Mouse (Mus musculus): Measurements from ENCODE around the gene Ifit3. TPM values are rescaled to one million over a fixed set of nuclear protein-coding genes. Genes with fewer than 3 reads are reported as not detected.
"Not testable (repeated sequence)": the region's sequence is repeated elsewhere in the genome, so short reads cannot be mapped to it uniquely, and the experiment has no call there.

Gene Ifit3
- polyA plus RNA-seq (2017; shearing (Covaris generic)) = 10 to 100 TPM; 19.4 to 35.1 (median 26.7) TPM

GRCm38 (mm10) chr19:34583126-34583766 is at the start of gene Ifit3:
Gene Ifit3, plus strand, starts transcription at chr19:34583531.
- ATAC-seq = peak; percentile 75

DNA sequence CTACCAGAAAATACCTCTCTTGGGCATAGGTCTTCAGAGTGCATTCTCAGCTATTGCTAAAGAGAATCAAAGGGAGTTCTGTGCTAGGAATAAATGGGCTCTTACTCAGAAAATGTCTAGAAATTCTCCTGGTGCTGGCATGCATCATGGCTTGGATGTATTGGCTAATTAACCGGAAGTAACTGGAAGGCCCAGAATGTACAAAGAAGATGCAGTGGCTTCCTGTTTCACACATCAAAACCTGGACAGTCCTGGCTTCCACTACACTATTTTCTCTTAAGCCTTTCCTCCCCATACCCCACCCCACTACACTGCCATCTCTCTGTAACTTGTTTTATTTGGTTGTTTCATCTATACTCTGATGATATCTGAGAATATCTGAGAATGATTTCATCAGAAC is 43.9 kb upstream of the Ifit3 start:
- ATAC-seq = no peak

DNA sequence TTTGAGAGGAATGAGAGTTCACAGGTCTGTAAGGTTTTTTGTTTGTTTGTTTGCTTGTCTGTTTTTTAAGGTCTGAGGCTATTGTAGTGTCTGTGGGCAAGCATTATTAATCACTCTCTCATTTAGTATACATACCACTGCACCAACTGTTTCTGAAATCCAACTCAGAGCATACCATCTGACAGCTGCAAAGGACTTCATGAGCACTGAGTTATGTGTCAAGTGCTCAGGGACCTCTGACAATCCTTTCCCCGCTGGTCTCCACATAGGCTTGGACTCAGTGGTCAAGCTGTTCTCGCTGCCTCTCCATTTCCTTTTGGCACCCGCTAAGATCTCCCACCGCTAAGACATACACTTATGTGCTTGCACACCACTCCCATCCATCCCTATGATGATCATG is 37.1 kb upstream of the Ifit3 start:
- ATAC-seq = no peak

DNA sequence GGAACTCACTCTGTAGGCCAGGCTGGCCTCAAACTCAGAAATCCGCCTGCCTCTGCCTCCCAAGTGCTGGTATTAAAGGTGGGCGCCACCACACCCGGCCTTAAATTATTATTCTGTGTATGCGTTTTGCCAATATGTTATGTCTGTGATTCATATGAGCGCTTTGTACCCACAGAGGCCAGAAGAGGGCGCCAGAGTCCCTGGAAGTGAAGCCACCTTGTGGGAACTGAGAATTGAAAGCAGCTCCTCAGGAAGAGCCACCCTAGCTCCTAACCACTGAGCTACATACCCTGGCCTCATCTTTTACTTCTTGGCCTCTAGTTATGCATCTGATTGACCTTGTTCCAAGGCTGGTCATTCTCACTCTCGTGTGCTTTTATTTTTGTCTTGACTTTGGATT is 35.4 kb upstream of the Ifit3 start:
- peak; percentile 41 for ATAC-seq

DNA sequence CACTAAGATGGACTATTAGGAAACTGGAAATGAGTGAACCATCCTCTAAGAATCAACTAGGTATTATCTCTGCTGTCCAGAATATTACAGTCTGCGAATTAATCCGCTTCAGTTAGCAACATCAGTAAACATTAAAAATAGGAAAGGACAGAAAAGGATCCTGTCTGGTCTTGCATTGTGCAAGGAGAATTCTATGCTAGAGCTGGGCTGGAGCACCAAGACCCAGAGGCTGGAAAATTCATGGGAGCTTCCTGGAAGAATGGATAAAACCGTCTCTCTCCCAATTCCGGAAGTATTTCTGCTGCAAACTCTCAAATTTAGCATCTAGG is 33.2 kb upstream of the Ifit3 start:
- ATAC-seq = peak; percentile 3

DNA sequence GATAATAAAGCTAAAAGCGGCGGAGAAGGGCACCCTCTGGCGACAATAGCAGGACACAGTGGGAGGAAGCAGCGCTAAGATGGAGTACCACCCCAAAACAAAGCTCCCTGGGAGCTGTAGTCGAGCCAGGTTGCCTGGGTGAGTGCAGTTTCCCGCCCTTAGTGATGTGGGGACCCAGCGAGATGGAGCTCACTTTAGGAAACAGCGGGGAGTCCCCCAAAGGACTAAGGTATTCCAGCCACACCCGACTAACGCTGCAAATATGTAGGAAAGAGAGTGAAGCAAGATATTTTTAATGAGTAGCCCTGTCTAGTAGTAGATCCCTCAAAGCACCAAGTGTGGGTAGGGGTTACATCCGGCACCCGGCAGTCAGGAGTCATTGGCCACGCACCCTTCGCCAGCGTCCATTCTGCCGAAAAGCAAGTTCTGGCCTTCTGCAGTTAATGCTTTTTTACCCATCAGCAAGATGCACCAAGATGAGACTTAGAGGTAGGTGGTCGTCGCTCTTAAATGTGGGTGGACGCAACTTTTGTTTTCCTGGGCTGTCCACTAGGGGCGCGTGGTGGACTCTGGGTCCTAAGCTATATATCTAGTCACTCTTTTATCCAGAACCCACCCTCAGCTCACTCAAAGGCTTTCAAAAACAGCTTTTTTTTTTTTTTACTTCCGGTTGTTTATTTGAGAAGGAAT is 32.7 kb upstream of the Ifit3 start, which contains the start of gene Ifit2:
Gene Ifit2 (plus strand): TSS at position 161 of the 690 bp plus-strand sequence.
- peak; percentile 91 for ATAC-seq

DNA sequence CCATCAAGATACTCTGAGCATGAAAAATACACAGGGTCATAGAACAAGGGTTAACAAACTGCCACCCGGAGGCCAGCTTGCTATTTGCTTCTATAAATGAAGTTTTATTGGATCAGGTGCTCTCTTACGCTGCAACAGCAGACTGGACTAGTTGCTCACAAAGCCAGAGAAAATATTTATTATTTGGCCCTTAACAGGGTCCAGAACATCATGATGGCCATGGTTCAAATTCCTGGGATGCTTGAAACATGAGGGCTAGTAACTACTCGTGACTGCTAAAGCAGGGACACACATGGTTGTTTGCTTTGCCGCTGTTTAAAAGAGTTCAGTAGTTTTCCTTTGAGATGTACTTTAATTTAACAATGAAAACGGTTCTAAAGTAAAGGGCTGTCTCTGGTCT is 31.4 kb upstream of the Ifit3 start:
- no peak for ATAC-seq

DNA sequence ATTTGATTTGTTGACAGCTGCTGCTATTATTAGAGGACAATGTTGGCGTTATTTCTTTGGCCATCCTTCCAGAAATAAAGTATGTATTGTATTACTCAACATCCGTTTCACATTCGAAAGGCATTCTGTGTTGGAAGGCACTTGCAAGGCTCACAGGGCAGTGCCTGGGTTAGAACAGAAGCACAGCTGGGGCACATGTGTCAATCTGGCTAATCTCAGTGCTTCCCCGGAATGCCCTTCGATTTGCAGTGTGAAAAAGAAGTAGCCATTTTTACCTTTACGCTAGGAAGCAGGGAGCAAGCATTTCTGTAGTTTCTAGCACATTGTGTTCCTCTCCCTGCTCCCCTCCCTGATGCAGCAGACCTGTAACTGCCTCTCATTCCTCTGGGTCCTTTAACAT is 30.3 kb upstream of the Ifit3 start:
- no peak for ATAC-seq

DNA sequence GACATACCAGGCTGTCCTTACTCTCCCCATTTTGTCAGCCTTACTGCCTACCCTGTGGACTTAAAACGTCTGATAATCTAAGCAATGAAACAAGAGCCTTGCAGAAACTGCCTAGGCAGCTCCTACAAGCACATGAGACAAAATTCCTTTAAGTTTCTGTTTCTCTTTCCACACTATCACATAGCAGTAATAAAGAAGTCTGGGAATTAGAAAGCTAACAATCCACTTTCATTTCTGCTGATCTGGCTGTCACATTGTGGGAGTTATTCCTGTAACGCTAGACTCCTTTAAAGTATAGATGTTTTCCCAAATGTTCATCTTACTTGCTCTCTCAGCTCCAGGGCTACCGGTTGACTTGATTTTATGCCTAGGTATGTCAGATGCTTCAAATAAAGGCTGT is 29.8 kb upstream of the Ifit3 start:
- ATAC-seq = no peak

DNA sequence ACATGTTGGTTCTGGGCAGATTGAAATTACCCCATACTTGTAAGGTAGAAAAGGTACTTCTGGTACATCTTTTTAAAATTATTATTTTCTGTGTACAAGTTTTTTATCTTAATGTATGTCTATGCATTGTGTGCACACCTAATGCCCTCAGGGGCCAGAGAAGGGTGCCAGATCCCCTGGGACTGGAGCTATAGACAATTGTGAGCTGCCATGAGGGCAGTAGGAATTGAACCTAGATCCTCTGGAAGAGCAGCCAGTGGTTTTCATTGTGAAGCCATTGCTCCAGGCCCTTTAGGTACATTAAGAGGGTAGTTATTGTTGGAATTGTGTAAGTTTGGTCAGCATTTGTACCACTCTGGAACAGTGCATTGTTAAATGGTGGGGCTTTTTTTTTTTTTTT is 29.3 kb upstream of the Ifit3 start:
- ATAC-seq = no peak

- ATAC-seq = no peak
These were observed 26.7 kb upstream of the Ifit3 start for GRCm38 (mm10) chr19:34556621-34557020.

DNA sequence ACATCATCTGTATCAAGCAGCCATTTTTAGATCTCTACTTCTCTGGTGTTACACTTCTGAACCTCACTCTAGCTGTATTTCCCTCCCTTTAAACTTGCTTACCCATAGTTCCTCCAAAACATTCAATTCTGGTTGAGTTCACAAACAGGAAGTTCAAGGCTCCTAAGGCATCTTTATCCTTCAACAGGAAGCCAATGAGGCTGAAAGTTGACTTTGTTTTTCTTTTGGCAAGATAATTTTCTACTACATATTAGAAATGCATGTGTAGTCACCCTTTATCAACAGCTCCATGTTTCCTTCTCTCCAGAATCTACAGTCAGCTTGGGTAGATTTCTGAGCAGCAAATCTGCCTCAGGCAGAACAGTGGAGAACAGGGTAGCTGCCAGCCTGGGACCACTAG is 20.8 kb upstream of the Ifit3 start:
- peak; percentile 54 for ATAC-seq

GRCm38 (mm10) chr19:34566178-34566784 is 17.1 kb upstream of the Ifit3 start:
- ATAC-seq = no peak

- ATAC-seq = no peak
These were observed 14.1 kb upstream of the Ifit3 start for GRCm38 (mm10) chr19:34568988-34569895.

DNA sequence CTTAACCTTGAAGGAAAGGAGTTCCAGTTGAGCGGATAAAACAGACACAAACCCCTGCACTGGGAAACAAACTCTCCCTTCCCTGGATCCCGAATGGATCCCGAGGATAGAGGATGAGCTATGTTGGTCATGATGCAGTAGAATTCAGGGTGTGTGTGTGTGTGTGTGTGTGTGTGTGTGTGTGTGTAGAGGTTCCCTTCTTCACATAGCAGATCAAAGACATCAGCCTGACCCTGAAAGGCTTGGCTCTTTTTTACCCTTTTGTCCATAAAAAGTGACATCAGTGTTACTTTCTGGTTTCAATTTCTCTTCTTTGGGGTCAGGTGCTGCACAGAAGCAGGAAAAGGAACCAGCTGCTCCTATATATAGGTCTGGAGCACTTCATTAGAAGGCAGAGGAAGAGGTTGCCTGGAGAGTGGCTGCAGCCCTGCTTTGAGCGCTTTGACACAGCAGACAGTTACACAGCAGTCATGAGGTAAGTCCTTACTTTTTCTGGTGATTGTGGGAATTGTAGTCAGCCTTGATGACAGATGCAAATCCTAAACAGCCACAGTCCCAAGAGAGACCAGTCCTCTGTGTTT is 13.3 kb upstream of the Ifit3 start:
- no peak for ATAC-seq

- ATAC-seq = no peak
These were observed 12.3 kb upstream of the Ifit3 start for GRCm38 (mm10) chr19:34571080-34571479.

- ATAC-seq = no peak
These were observed 9.7 kb upstream of the Ifit3 start for GRCm38 (mm10) chr19:34573650-34574049.

- ATAC-seq = no peak
These were observed 6.2 kb upstream of the Ifit3 start for GRCm38 (mm10) chr19:34577121-34577520.

- peak; percentile 57 for ATAC-seq
These were observed 635 bp upstream of the Ifit3 start for GRCm38 (mm10) chr19:34582696-34583095.

DNA sequence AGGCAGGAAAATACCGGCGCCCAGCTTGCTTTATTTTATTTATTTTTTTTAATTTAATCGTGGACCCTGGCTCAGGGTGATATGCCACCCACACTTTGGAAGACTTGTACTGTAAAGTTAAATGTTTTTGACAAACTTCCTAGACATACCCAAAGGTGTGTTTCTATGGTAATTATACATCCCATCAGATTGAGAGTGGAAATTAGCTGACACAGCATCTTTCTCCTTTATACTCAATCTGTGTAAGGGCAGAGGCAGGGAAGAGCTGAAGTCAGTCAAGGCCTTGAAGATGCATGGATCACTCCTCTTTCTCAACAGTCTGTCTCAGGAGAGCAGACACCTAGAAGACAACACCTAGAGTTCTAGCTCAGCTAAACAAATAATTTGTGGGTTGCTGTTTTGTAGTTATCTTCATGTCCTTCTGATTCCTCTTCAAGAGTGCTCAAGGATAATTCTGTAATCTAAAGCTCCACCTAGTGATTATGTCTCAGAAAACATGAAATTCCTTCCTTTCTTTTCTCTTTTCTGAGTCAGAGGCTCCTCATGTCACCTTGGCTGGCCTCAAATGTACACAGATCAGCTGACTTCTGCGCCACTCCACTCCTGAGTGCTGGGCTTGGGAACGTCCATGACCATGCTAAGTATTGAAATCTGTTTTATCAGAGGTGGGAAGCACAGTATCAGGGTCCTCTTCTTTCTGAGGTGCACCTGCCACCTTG is 2.6 kb downstream of the Ifit3 start:
- not testable (repeated sequence) for ATAC-seq

DNA sequence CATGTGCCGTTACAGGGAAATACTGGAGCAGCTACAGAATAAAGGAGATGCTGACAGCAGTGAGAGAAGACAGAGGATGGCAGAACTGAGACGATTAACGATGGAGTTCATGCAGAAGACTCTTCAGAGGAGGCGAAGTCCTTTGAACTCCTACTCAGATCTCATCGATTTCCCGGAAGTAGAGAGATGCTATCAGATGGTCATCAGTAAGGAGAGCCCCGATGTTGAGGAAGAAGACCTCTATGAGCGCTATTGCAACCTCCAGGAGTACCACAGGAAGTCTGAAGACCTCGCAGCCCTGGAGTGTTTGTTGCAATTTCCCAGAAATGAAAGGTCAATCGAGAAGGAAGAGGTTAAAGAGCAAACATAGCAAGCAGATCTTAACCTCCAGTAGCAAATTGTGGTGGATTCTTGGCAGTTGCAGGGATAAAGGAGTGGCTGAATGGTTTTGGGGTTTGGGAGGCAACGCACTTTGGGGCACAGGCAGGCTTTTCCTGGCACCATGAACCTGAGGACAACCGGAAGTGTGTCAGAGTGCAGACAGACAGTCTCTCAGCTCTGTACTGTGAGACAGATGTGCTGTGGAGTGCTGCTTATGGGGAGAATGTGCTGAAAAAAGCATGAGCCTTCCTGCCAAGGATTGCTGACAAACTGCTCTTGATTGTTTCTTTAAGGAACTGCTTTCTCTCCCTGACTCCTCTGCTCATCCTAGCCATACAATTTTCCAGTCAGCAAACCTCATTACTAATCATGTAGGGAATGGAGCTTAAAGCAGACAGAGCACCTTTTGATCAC is 4.8 kb downstream of the Ifit3 start:
- ATAC-seq = peak; percentile 72
